Mouse (Mus musculus) forebrain, embryonic 12.5 days (tissue): ENCODE measurements around the gene Ddah2. TPM values are rescaled to one million over a fixed set of nuclear protein-coding genes. Genes with fewer than 3 reads are reported as not detected.
A peak's percentile ranks its signal among the peaks of the same experiment; 100 is the strongest.

Source experiments
- ATAC-seq: fragments of 200-750 bp; cut with Nextera tagmentation; 2 replicates; pipeline ENCODE4 v1.8.0; 2017; ENCODE audit warnings: moderate TSS enrichment; ENCODE audit not compliant: low FRiP score
- H3K27ac ChIP-seq: fragments of 300-500 bp; sonication (generic); 2 replicates; pipeline ENCODE4 v1.5.1; 2016; ENCODE audit warnings: mild to moderate bottlenecking
- H3K27me3 ChIP-seq: fragments of 300-500 bp; sonication (generic); 2 replicates; pipeline ENCODE4 v1.6.1; 2016; ENCODE audit warnings: mild to moderate bottlenecking
- H3K36me3 ChIP-seq: fragments of 300-500 bp; sonication (generic); replicated peaks from 2 replicates; pipeline ENCODE4 v1.6.1; 2016; ENCODE audit warnings: mild to moderate bottlenecking
- H3K4me1 ChIP-seq: fragments of 300-500 bp; sonication (generic); 2 replicates; pipeline ENCODE4 v1.6.1; 2016
- H3K4me2 ChIP-seq: fragments of 300-500 bp; sonication (generic); 2 replicates; pipeline ENCODE4 v1.6.1; 2016; ENCODE audit warnings: mild to moderate bottlenecking, moderate library complexity
- H3K4me3 ChIP-seq: fragments of 300-500 bp; sonication (generic); replicated peaks from 2 replicates; pipeline ENCODE4 v1.5.1; 2016; ENCODE audit warnings: mild to moderate bottlenecking
- H3K9ac ChIP-seq: fragments of 300-500 bp; sonication (generic); 2 replicates; pipeline ENCODE4 v1.6.1; 2016; ENCODE audit warnings: mild to moderate bottlenecking
- H3K9me3 ChIP-seq: fragments of 300-500 bp; sonication (generic); 2 replicates; pipeline ENCODE4 v1.6.1; 2016
- WGBS: fragments of 180-500 bp; shearing (Covaris S2); methylation state at CpG from one replicate; pipeline ENCODE4 v1.1.7; 2016; 5-methylcytosine and 5-hydroxymethylcytosine counted together
- polyA plus RNA-seq: library from polyadenylated mRNA; unstranded; fragments of >200 nt; fragmentation: Nextera tagmentation; extraction: Ambion mirVana; gene quantifications from 2 replicates; pipeline ENCODE4 v1.2.1, GENCODE M21; 2016

The Ddah2 gene
- polyA plus RNA-seq, 1 experiment from 2014 or later, result 513 TPM

DNA sequence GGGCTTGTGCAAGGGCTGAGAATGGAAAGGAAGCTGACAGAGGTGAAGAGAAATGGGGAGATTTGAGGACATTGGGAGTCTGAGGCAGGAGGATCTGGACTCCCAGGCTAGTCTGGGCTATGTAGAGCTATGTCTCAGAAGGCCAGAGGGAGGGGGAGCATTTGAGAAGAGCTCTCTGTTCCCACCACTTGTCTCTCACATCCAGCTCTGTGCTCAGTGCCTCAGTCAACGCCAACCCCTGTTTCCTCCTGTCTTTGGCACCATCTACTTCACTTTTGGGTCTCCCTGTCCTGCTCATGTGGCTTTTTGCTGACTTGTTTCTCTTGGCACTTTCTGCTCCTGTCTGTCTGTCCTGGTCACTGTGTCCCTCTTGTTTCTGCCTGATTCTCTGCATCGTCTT is 18.4 kb downstream of the Ddah2 start:
- peak overlapping the region; percentile 39 for H3K4me2 ChIP-seq
- H3K27me3 ChIP-seq, result peaks cover 33% of the 10 kb centered on the region; the same call in 1 of the 2 replicates
- no peak overlapping the region for H3K27ac ChIP-seq
- H3K36me3 ChIP-seq, result no peaks in the 10 kb centered on the region
- no peak for ATAC-seq
- peaks cover 21% of the 10 kb centered on the region for H3K4me1 ChIP-seq
- 41% methylated on average over 2 of the region's 2 CpGs for WGBS
- H3K9ac ChIP-seq, result peak overlapping the region; percentile 22; the same call in 1 of the 2 replicates
- H3K4me3 ChIP-seq, result no peak overlapping the region
- no peaks in the 10 kb centered on the region for H3K9me3 ChIP-seq

DNA sequence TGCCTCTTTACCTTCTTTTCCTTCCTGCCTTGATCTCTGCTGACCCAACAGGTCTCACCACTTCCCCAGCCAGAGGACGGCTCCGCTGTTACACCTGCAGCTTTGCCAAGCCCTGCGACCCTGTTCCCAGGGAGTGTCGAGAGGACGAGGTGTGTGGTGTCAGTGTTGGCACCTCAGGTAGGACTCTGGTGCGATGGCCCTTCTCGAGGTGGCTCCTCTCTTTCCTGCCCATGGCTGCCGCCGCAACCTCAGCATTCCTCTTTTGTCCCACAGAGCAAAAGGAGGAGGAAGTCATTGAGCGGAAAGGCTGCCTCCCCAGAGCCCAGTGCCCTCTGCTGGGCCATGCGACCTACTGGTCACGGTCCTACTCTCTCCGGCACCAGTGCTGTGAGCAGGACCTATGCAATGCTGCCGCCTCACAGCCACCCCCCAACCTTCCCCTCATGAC is 19.0 kb downstream of the Ddah2 start, which contains the start of gene Ly6g6d:
Ly6g6d (minus strand) TSS at position 280 of the 448 bp plus-strand sequence.
- Histone ChIP-seq H3K36me3 (no peaks in the 10 kb centered on the region), H3K27ac (no peak within 1 kb of the TSS), H3K4me2 (peak within 1 kb of the TSS; percentile 39), H3K4me1 (peaks cover 21% of the 10 kb centered on the region), H3K9me3 (no peaks in the 10 kb centered on the region), H3K4me3 (peak within 1 kb of the TSS; percentile 14; the same call in 1 of the 2 replicates), H3K27me3 (peaks cover 35% of the 10 kb centered on the region; the same call in 1 of the 2 replicates), H3K9ac (peak within 1 kb of the TSS; percentile 22; the same call in 1 of the 2 replicates)
- WGBS, result 11% methylated on average over 14 of the region's 14 CpGs
- ATAC-seq, result no peak

DNA sequence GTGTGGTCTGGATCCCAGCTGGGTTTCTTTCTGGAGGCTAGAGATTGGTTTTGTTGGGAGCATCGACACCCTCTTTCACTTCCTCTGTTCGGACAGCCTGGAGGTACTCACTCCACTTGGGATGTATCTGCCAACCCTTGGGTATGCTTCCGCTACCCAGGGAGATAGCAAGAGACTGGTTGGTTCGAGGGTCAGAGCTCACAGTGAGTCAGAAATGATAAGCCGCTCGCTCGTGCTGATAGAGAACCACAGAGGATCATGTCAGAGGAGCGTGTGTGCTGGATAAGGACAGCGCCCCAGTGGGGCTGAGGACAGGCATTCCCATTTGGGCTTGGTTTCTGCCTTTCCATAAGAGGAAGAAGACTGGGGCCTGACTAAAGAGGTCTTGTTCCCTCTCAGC is 20.9 kb downstream of the Ddah2 start:
- WGBS, result 70% methylated on average over 9 of the region's 9 CpGs
- Histone ChIP-seq H3K4me3 (no peak overlapping the region), H3K36me3 (no peaks in the 10 kb centered on the region), H3K27me3 (peaks cover 33% of the 10 kb centered on the region; the same call in 1 of the 2 replicates), H3K9ac (no peak overlapping the region), H3K4me1 (peaks cover 21% of the 10 kb centered on the region), H3K27ac (no peak overlapping the region), H3K4me2 (no peak overlapping the region), H3K9me3 (no peaks in the 10 kb centered on the region)
- no peak for ATAC-seq

DNA sequence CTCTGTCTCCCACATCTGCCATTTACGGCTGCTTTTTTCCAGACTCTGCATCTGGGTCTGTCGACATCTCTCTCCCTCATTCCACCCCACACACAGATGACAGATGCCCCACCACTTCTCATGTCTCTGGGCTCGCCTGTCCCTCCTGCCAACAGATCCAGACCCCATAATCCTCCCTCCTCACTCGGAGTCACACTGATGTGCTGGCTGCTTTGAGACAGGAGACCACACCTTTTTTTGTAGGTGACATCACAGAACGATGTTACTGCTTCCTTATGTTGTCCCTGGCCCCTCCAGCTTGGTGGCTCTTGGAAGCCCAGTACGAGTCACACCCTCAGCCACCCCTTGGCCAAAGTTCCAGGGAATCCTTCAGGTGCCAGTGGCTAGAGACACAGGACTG is 21.4 kb downstream of the Ddah2 start:
- Histone ChIP-seq H3K36me3 (no peaks in the 10 kb centered on the region), H3K27me3 (peaks cover 34% of the 10 kb centered on the region; the same call in 1 of the 2 replicates), H3K9ac (no peak overlapping the region), H3K4me1 (peaks cover 21% of the 10 kb centered on the region), H3K27ac (no peak overlapping the region), H3K4me2 (no peak overlapping the region), H3K4me3 (no peak overlapping the region), H3K9me3 (no peaks in the 10 kb centered on the region)
- no peak for ATAC-seq
- 69% methylated on average over 6 of the region's 6 CpGs for WGBS

DNA sequence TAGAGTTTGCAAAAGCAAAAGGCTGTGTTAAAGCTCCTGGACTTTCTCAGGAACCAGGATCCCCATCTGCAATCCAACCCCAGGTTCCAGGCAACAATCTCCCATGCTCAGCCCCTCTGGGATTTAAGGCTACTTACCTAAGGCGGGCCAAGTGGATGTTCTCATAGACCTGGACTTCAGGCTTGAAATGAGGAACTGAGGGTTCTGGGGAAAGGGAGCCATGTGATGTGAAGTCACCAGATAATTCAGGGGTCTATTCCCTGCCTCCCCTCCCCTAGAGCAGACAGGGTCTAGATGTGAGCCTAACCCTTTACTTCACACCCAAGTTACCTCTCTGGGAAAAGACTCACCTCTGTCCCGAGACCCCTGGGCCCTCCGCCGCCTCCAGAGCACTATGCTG is 21.9 kb downstream of the Ddah2 start:
- Histone ChIP-seq H3K4me3 (no peak overlapping the region), H3K27me3 (peaks cover 35% of the 10 kb centered on the region; the same call in 1 of the 2 replicates), H3K4me1 (peaks cover 21% of the 10 kb centered on the region), H3K9me3 (no peaks in the 10 kb centered on the region), H3K9ac (no peak overlapping the region), H3K4me2 (no peak overlapping the region), H3K27ac (no peak overlapping the region), H3K36me3 (no peaks in the 10 kb centered on the region)
- ATAC-seq, result no peak
- 75% methylated on average over 4 of the region's 4 CpGs for WGBS

DNA sequence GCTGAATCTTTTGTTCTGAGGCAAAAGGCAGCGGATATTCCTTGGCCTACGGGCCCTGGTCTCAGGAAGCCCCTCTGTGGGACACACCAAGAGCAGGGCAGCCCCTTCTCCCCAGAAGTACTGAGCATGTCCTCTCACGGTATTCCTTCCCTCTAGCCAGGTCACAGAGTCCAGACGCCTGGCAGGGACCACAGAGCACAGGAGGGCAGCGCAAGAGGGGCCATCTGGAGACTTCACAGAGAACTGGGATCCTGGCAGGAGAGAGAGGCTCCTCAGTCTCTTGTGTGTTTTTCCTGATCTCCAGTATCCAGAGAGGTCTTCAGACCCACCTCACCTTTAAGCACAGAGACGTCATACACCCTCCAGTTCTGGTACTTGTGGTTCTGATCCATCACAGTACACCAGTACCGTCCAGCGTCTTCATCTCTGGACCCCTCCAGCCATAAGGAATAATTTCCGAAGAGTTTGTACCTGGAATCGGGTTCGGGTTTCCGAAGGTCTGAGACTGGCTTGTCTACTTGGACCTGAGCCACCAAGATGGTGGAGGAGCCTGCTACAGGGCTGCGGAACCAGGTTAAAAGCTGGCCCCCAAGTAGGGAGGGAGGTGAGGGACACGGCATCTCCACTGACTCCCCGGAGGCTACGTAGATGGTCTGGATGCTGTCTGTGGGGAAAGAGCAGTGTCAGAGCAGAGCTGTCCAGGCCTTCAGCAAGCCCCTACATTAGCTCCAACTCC is 24.2 kb downstream of the Ddah2 start:
- Histone ChIP-seq H3K27ac (no peak overlapping the region), H3K9ac (no peak overlapping the region), H3K4me3 (no peak overlapping the region), H3K4me2 (no peak overlapping the region), H3K9me3 (no peaks in the 10 kb centered on the region), H3K27me3 (peaks cover 20% of the 10 kb centered on the region; the same call in 1 of the 2 replicates), H3K4me1 (peaks cover 2% of the 10 kb centered on the region; the same call in 1 of the 2 replicates), H3K36me3 (no peaks in the 10 kb centered on the region)
- ATAC-seq, result no peak
- 85% methylated on average over 16 of the region's 16 CpGs for WGBS

DNA sequence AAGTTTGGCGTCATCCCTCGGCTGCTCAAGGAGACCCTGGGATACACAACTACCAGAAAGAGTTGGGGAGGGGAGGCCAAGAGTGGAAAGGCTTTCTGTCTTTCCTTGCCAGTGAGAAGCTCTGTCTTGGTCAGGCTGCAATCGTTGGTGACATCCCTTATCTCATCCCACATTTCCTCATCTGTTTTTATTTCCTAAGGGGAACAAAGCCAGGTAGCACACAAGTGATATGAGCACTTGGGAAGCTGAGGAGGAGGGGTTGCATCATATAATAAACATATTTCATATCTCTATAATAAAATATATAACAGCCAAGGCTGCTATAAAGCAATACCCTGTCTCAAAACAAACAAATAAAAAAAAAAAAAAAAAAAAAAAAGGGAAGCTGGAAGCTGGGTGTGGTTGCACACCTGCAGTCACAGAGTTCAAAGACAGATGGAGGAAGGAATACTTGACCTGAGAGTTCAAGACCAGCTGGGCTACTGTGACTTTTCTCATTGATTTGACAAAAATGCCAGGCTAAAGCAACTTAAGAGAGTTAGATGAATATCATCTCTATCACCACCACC is 25.2 kb downstream of the Ddah2 start:
- no peaks in the 10 kb centered on the region for H3K9me3 ChIP-seq
- no peak for ATAC-seq
- no peak overlapping the region for H3K9ac ChIP-seq
- no peak overlapping the region for H3K4me2 ChIP-seq
- no peaks in the 10 kb centered on the region for H3K36me3 ChIP-seq
- peaks cover 13% of the 10 kb centered on the region; the same call in 1 of the 2 replicates for H3K27me3 ChIP-seq
- no peak overlapping the region for H3K27ac ChIP-seq
- 90% methylated on average over 3 of the region's 3 CpGs for WGBS
- no peaks in the 10 kb centered on the region for H3K4me1 ChIP-seq
- H3K4me3 ChIP-seq, result no peak overlapping the region

DNA sequence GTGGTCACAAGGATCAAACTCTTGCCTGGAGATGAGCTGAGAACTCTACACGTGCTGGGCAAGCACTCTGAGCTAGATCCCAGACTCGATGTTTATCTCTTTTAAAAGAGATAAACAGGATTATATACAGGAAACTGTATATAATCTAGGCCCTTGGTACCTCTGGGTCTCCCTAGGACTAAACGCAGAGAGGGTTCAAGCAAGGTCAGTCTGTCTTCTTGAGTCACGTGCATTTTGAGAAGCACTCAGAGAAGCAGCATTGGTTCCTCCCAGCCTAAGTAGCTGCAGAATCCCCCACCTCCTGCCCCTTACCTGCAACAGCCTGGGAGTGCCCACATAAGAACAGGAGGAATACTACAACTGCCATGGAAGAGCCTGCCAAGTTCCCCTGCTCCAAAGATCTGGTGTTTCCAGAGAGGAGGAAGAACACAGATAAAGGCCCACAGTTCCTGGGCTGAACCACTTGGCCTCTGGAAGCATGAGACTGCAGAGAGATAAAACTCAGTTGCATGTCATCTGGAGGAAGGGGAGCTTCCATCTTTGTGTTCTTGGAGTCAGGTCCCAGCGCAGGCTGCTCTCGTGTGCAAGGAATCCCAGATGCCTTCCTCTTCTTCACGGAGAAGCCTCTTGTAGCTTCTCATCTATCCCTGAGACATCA is 26.5 kb downstream of the Ddah2 start, which contains the start of gene Ly6g6f:
Ly6g6f (minus strand) TSS at position 403 of the 658 bp plus-strand sequence.
- no peaks in the 10 kb centered on the region for H3K36me3 ChIP-seq
- H3K4me3 ChIP-seq, result no peak within 1 kb of the TSS
- no peak within 1 kb of the TSS for H3K9ac ChIP-seq
- H3K27me3 ChIP-seq, result peaks cover 9% of the 10 kb centered on the region; the same call in 1 of the 2 replicates
- H3K27ac ChIP-seq, result no peak within 1 kb of the TSS
- no peak within 1 kb of the TSS for H3K4me2 ChIP-seq
- no peak for ATAC-seq
- peaks cover 7% of the 10 kb centered on the region for H3K4me1 ChIP-seq
- no peaks in the 10 kb centered on the region for H3K9me3 ChIP-seq
- 87% methylated on average over 7 of the region's 7 CpGs for WGBS

DNA sequence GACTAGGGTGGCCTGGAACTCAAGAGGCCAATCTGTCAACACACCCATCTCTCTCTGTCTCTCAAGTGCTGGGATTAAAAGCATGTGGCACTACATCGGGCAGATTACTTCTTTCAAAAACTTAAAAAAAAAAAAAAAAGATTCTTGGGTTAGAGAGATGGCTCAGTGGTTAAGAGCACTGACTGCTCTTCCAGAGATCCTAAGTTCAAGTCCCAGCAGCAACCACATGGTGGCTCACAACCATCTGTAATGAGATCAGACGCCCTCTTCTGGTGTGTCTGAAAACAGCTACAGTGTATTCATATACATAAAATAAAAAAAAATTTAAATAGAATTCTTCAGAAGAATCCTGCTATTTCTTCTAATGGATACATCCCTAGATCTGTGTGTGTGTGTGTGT is 29.3 kb downstream of the Ddah2 start:
- no peak overlapping the region for H3K27ac ChIP-seq
- H3K9me3 ChIP-seq, result no peaks in the 10 kb centered on the region
- no peak overlapping the region for H3K4me3 ChIP-seq
- no peak for ATAC-seq
- peaks cover 17% of the 10 kb centered on the region for H3K36me3 ChIP-seq
- H3K27me3 ChIP-seq, result peaks cover 4% of the 10 kb centered on the region; the same call in 1 of the 2 replicates
- H3K9ac ChIP-seq, result no peak overlapping the region
- 50% methylated on average over 2 of the region's 2 CpGs for WGBS
- H3K4me1 ChIP-seq, result peaks cover 13% of the 10 kb centered on the region
- no peak overlapping the region for H3K4me2 ChIP-seq

DNA sequence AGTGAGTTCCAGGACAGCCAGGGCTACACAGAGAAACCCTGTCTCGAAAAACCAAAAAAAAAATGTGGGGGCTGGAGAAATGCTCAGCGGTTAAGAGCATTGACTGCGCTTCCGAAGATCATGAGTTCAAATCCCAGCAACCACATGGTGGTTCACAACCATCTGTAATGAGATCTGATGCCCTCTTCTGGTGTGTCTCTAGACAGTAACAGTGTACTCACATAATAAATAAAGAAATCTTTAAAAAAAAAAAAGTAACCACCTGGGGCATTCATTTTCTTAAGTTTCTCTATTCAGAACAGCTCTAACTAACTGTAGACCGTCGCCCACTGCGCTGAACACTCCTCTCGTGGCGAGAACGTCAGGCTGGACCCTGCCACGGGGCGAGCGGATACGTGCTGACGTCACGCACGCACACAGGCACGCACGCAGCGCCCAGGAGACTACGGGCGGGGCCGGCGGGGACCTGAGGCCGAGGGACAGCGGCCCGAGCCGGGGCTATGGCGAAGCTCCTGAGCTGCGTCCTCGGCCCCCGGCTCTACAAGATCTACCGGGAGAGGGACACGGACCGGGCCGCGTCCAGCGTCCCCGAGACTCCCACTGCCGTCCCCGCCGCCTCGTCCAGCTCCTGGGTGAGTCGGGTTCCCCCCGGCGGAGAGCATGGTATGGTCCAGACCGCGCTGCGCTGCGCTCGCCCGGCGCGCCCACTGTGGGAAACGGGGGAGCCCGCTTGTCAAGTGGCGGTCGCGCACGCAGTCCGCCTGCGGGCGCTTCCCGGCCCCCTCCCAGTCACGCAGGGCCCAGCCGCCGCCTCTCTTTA is 30.2 kb downstream of the Ddah2 start, which contains the start of gene Abhd16a:
Abhd16a (plus strand) TSS at position 439 of the 820 bp plus-strand sequence.
- Histone ChIP-seq H3K9me3 (no peaks in the 10 kb centered on the region), H3K36me3 (peaks cover 22% of the 10 kb centered on the region), H3K4me1 (peaks cover 13% of the 10 kb centered on the region), H3K4me2 (peak within 1 kb of the TSS; percentile 62), H3K4me3 (peak within 1 kb of the TSS; percentile 55), H3K9ac (peak within 1 kb of the TSS; percentile 68), H3K27ac (peak within 1 kb of the TSS; percentile 91), H3K27me3 (peaks cover 3% of the 10 kb centered on the region; the same call in 1 of the 2 replicates)
- ATAC-seq, result peak; percentile 99
- WGBS, result 3% methylated on average over 65 of the region's 67 CpGs

DNA sequence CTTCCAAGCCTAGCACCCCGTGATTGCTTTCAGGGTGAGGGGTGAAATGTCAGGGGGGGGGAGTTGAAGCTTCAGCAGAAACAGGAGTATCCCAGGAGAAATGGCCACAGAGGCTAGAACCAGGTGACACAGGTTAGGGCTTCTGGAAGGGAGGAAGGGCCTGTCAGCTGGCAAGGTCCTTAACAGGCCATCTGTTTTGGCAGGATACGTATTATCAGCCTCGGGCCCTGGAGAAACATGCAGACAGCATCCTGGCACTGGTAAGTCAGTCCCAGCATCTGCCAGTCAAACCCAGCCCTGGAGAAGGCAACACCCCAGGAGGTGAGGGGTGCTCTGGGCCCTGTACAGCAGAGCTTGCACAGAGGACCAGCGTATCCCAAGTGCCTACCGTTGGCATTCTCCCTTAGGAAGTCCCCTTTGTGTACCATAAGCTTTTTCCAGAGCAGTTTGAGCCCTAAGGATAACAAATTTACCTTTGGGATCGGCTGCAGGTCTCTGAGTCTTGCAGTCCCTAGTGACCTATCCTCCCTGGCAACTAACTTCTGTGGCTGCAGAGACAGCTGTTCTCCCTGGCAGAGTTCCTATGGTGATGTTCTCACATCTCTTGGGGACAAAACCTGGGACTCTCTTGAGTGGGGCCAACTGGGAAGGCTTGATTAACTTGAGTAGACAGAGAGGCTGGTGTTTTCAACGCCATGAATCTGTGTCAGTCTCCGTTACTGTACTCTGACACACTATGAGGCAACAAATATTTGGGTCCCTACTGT is 31.5 kb downstream of the Ddah2 start:
- H3K9ac ChIP-seq, result peak overlapping the region; percentile 68
- peak overlapping the region; percentile 62 for H3K4me2 ChIP-seq
- no peaks in the 10 kb centered on the region for H3K9me3 ChIP-seq
- H3K27me3 ChIP-seq, result peaks cover under 1% of the 10 kb centered on the region; the same call in 1 of the 2 replicates
- H3K27ac ChIP-seq, result no peak overlapping the region
- 78% methylated on average over 8 of the region's 8 CpGs for WGBS
- no peak for ATAC-seq
- peaks cover 13% of the 10 kb centered on the region for H3K4me1 ChIP-seq
- H3K4me3 ChIP-seq, result peak overlapping the region; percentile 55
- H3K36me3 ChIP-seq, result peaks cover 35% of the 10 kb centered on the region
